Mouse (Mus musculus): ENCODE data around the gene Gm10837.

The Gm10837 gene

DNA sequence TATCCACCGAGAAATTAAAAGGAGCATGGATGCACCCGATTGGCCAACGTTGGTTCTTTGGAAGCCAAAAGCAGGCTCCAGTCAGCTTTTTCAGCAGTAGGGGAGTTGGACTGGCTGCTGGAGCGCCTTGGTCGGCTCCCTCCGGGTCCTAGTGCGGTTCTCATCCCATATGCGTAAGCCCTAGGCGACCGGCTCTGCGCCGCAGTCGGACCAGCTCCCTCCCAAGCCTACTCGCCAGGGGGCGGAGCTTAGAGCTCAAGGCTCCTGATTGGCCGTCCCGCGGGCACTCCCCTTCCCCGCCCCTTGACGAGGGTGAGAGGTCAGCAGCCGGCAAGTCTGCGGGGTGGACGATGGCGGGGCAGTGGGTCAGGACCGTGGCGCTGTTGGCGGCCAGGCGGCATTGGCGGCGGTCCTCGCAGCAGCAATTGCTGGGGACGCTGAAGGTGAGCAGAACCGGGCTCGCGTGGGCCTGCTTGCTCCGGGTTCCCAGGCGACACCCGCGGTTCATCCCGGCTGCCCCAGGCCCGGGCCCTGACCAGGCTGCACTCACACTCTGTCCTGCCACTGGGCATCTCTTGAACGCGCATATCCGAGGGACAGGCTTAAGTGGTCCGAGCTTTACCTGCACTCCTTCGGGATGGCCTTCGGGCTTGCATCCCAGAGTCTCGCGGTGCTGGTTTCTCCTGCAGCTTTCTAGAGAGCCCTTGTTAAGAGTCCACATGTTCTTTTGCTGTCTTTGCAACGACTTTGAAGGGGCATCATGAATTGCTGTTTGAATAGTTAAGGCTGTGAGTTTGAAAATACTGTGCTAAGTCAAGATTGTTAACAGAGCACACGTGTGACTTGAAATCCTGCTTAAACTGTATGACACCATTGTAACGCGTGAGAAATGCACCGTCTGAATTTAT lies 43.9 kb downstream of the Gm10837 start, which contains the start of gene Pcca:
Pcca (plus strand) TSS at position 308 of the 908 bp plus-strand sequence.
- peak; percentile 98 for DNase-seq (ENCODE audit: low read depth, low spot score)

DNA sequence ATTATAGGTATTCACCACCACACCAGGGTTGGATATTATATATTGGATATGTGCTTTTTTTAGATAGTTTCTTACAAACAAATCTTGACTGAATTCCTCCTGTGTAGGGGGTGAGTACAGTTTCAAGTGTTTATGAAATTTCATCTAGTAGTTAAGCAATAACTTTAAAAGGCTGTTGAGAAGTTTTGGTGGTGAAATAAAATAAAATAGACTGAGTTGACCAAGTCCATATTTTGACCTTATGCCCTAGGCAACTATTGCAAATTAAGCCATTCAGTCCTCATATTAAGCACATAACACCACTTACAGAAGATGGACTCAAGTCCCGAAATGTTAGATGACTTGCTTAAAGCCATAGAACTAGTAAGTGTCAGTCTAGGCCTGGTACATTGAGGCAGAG lies 45.6 kb downstream of the Gm10837 start:
- no peak for DNase-seq (ENCODE audit: low read depth, low spot score)

Measured in forelimb bud, embryonic 11.5 days (tissue).